Mouse (Mus musculus) liver, embryonic 11.5 days (tissue): ENCODE results near the gene Efcab5. TPM values are rescaled to one million over a fixed set of nuclear protein-coding genes. Genes with fewer than 3 reads are reported as not detected.
A peak's percentile ranks its signal among the peaks of the same experiment; 100 is the strongest.

Source experiments
- ATAC-seq: fragments of 200-750 bp; cut with Nextera tagmentation; replicated peaks from 2 replicates; pipeline ENCODE4 v1.8.0; 2017; ENCODE audit warnings: moderate number of reproducible peaks, mild to moderate bottlenecking, moderate TSS enrichment, moderate library complexity; ENCODE audit not compliant: low FRiP score
- DNase-seq: peaks from one replicate; pipeline ENCODE4 v3.0.0-alpha.2; 2017; ENCODE audit warnings: low spot score
- H3K27ac ChIP-seq: fragments of 300-500 bp; sonication (generic); 2 replicates; pipeline ENCODE4 v1.5.1; 2014; ENCODE audit warnings: mild to moderate bottlenecking, low read depth, low read length, control low read depth
- H3K27me3 ChIP-seq: fragments of 300-500 bp; sonication (generic); replicated peaks from 2 replicates; pipeline ENCODE4 v1.6.1; 2014; ENCODE audit warnings: low read length, mixed read lengths; ENCODE audit not compliant: control insufficient read depth, insufficient read depth
- H3K36me3 ChIP-seq: fragments of 300-500 bp; sonication (generic); 2 replicates; pipeline ENCODE4 v1.6.1; 2014; ENCODE audit warnings: mild to moderate bottlenecking, low read length, moderate library complexity, mixed read lengths; ENCODE audit not compliant: control insufficient read depth, insufficient read depth
- H3K4me1 ChIP-seq: fragments of 300-500 bp; sonication (generic); replicated peaks from 2 replicates; pipeline ENCODE4 v1.6.1; 2014; ENCODE audit warnings: low read length, mixed read lengths; ENCODE audit not compliant: control insufficient read depth, insufficient read depth
- H3K4me2 ChIP-seq: fragments of 300-500 bp; sonication (generic); 2 replicates; pipeline ENCODE4 v1.6.1; 2014; ENCODE audit warnings: mild to moderate bottlenecking, control low read depth, moderate library complexity
- H3K4me3 ChIP-seq: fragments of 300-500 bp; sonication (generic); 2 replicates; pipeline ENCODE4 v1.5.1; 2014; ENCODE audit warnings: low read depth, low read length, control low read depth
- H3K9ac ChIP-seq: fragments of 300-500 bp; sonication (generic); 2 replicates; pipeline ENCODE4 v1.6.1; 2014; ENCODE audit warnings: low read depth, low read length, control low read depth
- H3K9me3 ChIP-seq: fragments of 300-500 bp; sonication (generic); 2 replicates; pipeline ENCODE4 v1.6.1; 2016; ENCODE audit warnings: low read length, inconsistent platforms, mixed read lengths; ENCODE audit not compliant: control insufficient read depth
- WGBS: fragments of 180-500 bp; shearing (Covaris S2); extraction: QIAGEN DNeasy Blood & Tissue Kit; methylation state at CpG from one replicate; pipeline ENCODE4 v1.1.7; 2014; 5-methylcytosine and 5-hydroxymethylcytosine counted together
- polyA plus RNA-seq: library from polyadenylated mRNA; unstranded; fragments of >200 nt; fragmentation: Nextera tagmentation; extraction: Ambion mirVana; gene quantifications from 2 replicates; pipeline ENCODE4 v1.2.1, GENCODE M21; 2014

Efcab5 gene
- polyA plus RNA-seq: 0.41 and 0.73 TPM in 2 replicates

DNA sequence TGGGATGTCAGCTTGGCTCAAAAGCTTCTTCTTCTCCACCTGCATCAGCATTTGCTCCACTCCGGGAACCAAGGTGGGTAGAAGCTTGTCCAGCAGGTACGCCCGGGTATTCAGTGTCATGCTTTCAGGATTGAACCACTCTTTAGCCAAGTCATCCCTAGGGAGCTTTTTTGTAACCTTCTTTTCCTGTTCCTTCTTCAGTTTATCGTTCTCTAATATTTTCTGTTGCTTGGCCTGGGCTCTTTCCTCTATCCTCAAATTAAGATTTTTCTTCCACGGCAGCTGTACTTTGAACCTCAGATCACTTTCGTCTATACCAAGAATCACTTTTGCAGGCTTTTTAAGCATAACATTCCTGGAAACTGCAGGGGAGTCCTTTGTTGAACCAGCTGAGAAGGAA lies at the start of gene Efcab5:
Efcab5 (minus strand) TSS at position 101 of the 400 bp plus-strand sequence.
- WGBS: 87% methylated on average over 6 of the region's 6 CpGs
- DNase-seq: no peak
- H3K4me3 ChIP-seq: no peak within 1 kb of the TSS
- no peaks in the 10 kb centered on the region for H3K9me3 ChIP-seq
- no peak within 1 kb of the TSS for H3K27ac ChIP-seq
- no peaks in the 10 kb centered on the region for H3K27me3 ChIP-seq
- no peak within 1 kb of the TSS for H3K4me2 ChIP-seq
- no peak within 1 kb of the TSS for H3K9ac ChIP-seq
- H3K4me1 ChIP-seq: no peaks in the 10 kb centered on the region
- ATAC-seq: no peak
- H3K36me3 ChIP-seq: no peaks in the 10 kb centered on the region

DNA sequence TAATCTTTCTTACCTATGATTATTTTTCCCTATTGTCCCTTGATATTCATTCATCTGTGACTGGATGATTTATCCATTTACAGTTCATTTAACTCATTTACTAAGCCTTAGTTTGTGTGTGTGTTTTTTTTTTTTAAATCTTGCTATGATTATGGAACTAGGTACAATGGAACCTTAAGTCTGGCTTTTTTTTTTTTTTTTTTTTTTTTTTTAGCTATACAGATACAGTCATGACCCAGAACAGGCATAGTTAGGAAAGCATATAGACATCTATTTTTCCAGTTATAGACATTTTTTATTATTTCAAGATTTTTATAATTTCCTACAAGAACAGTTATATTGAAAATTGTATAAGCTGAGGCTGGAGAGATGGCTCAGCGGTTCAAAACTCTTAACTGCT lies 46.5 kb upstream of the Efcab5 start:
- H3K27ac ChIP-seq: no peak overlapping the region
- H3K36me3 ChIP-seq: no peaks in the 10 kb centered on the region
- ATAC-seq (no peak), DNase-seq (no peak)
- H3K9ac ChIP-seq: no peak overlapping the region
- no peaks in the 10 kb centered on the region for H3K27me3 ChIP-seq
- WGBS: 96% methylated on average over 1 of the region's 1 CpGs
- no peak overlapping the region for H3K4me2 ChIP-seq
- no peaks in the 10 kb centered on the region for H3K9me3 ChIP-seq
- no peaks in the 10 kb centered on the region for H3K4me1 ChIP-seq
- H3K4me3 ChIP-seq: no peak overlapping the region

DNA sequence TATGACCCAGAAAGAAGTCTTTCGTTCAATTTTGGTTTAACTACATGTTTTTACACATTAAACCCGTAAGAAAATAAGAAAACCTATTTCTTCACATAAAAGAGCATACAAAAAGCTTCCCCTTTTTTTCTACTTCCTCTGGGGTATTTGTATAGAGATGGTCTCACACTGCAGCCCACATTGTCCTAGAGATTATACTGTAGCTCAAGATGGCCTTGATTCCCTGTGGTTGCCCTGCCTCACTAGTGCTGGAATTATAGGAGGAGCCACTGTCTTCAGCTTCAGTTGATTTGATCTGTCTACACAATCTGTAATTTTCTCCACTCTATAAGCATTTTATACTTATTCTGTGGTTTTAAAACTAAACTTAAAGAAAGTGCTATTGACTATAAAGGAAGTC lies 42.7 kb upstream of the Efcab5 start:
- no peak overlapping the region for H3K4me3 ChIP-seq
- no peak overlapping the region for H3K4me2 ChIP-seq
- H3K9me3 ChIP-seq: no peaks in the 10 kb centered on the region
- H3K36me3 ChIP-seq: no peaks in the 10 kb centered on the region
- WGBS: 86% methylated on average over 2 of the region's 2 CpGs
- no peak overlapping the region for H3K9ac ChIP-seq
- DNase-seq (no peak), ATAC-seq (no peak)
- H3K27me3 ChIP-seq: no peaks in the 10 kb centered on the region
- H3K4me1 ChIP-seq: no peaks in the 10 kb centered on the region
- H3K27ac ChIP-seq: no peak overlapping the region

DNA sequence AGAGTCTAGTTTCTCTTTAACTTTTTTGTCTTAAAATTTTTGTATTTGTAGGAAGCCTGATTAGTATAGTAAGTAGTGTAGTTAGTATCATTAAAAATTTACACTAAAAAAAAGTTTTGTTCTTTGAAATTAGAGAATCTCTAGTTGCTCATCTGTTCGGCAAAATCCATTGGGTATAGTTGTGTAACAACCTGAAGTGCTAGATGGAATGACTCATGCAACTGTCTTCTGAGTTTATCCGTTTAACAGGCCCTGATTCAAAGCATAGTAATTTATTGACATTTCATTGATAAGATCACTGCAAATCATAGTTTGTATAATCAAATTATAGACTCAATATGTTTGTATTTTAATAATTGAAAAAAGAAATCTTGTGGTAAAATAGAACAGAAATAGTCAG lies 42.0 kb upstream of the Efcab5 start:
- no peak for ATAC-seq
- Histone ChIP-seq H3K9me3 (no peaks in the 10 kb centered on the region), H3K4me2 (no peak overlapping the region), H3K4me3 (no peak overlapping the region), H3K27me3 (no peaks in the 10 kb centered on the region), H3K9ac (no peak overlapping the region), H3K27ac (no peak overlapping the region), H3K4me1 (no peaks in the 10 kb centered on the region), H3K36me3 (no peaks in the 10 kb centered on the region)
- no peak for DNase-seq
- 64% methylated on average over 2 of the region's 2 CpGs for WGBS

DNA sequence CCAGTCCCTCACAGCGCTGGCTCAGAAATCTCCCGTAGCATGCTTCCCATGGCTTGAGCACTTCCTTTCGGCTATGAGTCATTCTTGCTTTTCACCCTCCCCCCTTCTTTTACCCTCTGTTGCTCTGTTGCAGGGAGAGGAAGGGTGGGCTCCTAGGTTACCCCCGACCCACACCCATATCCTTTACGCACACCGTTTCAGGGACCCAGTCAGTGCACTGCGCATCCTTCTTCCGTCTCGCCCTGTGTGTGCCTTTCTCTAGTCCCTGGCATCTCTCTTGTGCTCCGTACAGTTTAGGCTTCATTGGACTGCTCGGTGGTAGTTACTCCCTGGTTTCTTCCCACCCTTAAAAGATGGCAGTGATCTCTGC lies 28.0 kb upstream of the Efcab5 start:
- H3K27me3 ChIP-seq: no peaks in the 10 kb centered on the region
- H3K36me3 ChIP-seq: no peaks in the 10 kb centered on the region
- peak overlapping the region; percentile 94 for H3K9ac ChIP-seq
- DNase-seq (no peak), ATAC-seq (peak; percentile 35)
- peaks cover 8% of the 10 kb centered on the region for H3K4me1 ChIP-seq
- H3K4me2 ChIP-seq: peak overlapping the region; percentile 77
- under 1% methylated on average over 11 of the region's 11 CpGs for WGBS
- no peaks in the 10 kb centered on the region for H3K9me3 ChIP-seq
- peak overlapping the region; percentile 90 for H3K27ac ChIP-seq
- H3K4me3 ChIP-seq: peak overlapping the region; percentile 93

DNA sequence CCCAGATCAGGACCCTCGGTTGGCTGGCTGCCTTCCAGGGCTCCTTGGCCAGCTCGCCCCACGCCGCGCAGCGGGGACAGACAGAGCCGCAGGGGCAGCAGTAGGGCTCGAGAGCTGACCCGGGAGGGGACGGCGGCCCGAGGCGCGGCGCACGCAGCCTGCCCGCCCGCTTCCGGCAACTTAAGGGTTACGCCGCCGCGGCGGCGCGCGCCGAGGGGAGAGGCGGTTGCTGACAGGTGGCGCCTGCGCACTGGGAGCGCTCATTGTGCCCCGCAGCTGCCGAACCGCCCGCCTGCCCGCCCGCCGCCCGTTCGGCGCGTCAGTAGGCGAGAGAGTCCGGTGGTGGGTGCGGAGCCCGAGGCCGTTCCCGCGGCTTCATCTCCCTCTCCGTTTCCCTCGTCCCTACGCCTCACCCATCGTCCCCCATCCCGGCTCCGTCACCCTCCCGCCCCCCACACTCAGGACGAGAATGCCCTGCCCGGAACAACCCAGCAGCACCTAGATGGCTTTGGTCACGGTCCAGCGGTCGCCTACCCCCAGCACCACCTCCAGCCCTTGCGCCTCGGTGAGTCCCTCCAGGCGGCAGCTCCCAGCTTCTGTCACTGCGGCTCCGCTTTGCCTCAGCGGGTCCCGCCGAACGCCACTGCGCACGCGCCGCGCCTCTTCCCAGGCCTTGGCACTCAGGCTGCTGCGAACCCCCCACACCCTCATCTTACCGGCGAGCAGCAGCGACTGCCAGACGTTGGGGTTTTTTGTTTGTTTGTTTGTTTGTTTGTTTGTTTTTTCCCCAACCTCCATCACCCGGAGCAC lies 27.4 kb upstream of the Efcab5 start, which contains the start of gene Ssh2:
Ssh2 (plus strand) TSS at position 337 of the 810 bp plus-strand sequence.
- DNase-seq: peak; percentile 86
- H3K9ac ChIP-seq: peak within 1 kb of the TSS; percentile 94
- H3K4me2 ChIP-seq: peak within 1 kb of the TSS; percentile 77
- no peaks in the 10 kb centered on the region for H3K36me3 ChIP-seq
- ATAC-seq: peak; percentile 88
- H3K4me3 ChIP-seq: peak within 1 kb of the TSS; percentile 93
- H3K4me1 ChIP-seq: peaks cover 8% of the 10 kb centered on the region
- no peaks in the 10 kb centered on the region for H3K27me3 ChIP-seq
- peak within 1 kb of the TSS; percentile 90 for H3K27ac ChIP-seq
- H3K9me3 ChIP-seq: no peaks in the 10 kb centered on the region
- 0% methylated on average over 81 of the region's 82 CpGs for WGBS

DNA sequence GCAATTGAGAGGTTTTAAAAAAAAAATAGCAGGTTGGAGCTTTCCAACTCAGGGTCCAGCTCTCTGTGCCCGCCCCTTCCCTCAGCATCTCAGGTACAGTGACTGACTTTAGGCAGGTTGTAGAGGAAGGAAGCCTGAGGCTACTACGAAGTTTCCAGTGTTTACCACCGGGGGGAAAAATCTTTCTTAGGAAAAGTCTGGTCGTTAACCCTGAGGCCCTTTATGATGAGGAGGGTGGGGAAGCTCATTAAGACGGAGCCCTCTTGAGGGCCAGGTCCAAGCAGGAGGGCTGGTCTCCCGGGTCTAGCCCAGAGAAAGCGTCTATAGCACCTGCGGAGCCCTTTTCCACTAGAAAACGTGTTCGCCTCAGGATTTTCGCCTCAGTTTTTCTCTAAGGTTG lies 26.7 kb upstream of the Efcab5 start:
- no peaks in the 10 kb centered on the region for H3K36me3 ChIP-seq
- H3K27me3 ChIP-seq: no peaks in the 10 kb centered on the region
- H3K4me3 ChIP-seq: peak overlapping the region; percentile 93
- WGBS: 3% methylated on average over 11 of the region's 11 CpGs
- DNase-seq (no peak), ATAC-seq (peak; percentile 41; the same call in 1 of the 2 replicates)
- H3K27ac ChIP-seq: peak overlapping the region; percentile 90; the same call in 1 of the 2 replicates
- H3K4me1 ChIP-seq: peaks cover 8% of the 10 kb centered on the region
- H3K9ac ChIP-seq: peak overlapping the region; percentile 94
- H3K4me2 ChIP-seq: peak overlapping the region; percentile 77
- H3K9me3 ChIP-seq: no peaks in the 10 kb centered on the region

DNA sequence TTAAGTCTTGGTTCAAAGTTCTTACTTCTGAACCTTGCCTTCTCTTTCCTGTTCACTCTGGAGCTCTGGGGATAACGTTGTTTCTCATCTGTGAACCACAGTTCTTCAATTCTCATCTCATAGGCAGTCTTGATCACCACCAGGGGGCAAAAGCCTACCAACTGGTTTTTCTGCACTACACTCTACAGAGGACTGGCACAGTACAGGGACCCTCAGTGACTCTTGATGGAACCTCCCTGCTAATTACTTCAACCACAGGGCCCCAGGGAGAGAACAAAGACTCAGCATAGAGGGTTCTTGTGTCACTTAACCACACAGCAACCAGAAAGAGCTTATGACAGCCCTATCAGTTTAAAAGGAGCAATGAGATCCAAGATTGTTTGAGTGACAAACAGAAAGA lies 26.0 kb upstream of the Efcab5 start:
- Histone ChIP-seq H3K4me1 (peaks cover 8% of the 10 kb centered on the region), H3K9ac (no peak overlapping the region), H3K4me3 (no peak overlapping the region), H3K36me3 (no peaks in the 10 kb centered on the region), H3K4me2 (peak overlapping the region; percentile 4; the same call in 1 of the 2 replicates), H3K9me3 (no peaks in the 10 kb centered on the region), H3K27ac (no peak overlapping the region), H3K27me3 (no peaks in the 10 kb centered on the region)
- WGBS: 8% methylated on average over 1 of the region's 1 CpGs
- ATAC-seq: peak; percentile 66
- peak; percentile 41 for DNase-seq

DNA sequence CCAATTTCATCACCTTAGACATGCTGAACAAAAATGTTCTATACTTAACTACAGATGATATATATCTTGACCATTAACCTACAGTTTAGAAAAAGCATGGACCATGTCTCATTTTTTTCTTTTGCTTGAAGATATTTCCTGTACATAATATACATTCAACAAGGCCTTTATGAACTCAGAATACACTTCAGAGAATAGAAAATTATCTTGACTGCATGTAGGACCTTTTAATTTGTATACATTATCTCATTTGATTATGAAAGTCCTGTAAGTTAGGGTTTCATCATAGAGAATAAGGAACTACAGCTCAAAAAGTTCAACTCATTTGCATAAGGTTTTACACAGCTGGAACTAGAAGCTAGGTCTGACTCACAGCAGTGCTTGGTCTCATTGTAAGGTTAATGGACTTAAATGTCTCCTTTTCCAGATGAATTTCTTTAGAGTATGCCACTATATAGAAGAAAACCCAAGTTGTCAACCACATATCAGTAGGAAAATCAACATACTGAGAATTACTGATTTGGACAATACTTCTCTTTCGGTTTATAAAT lies 25.4 kb upstream of the Efcab5 start:
- H3K27me3 ChIP-seq: no peaks in the 10 kb centered on the region
- no peak overlapping the region for H3K4me3 ChIP-seq
- WGBS: 91% methylated on average over 1 of the region's 1 CpGs
- H3K9me3 ChIP-seq: no peaks in the 10 kb centered on the region
- no peak for DNase-seq
- H3K4me1 ChIP-seq: peaks cover 8% of the 10 kb centered on the region
- H3K36me3 ChIP-seq: no peaks in the 10 kb centered on the region
- no peak for ATAC-seq
- no peak overlapping the region for H3K4me2 ChIP-seq
- no peak overlapping the region for H3K27ac ChIP-seq
- H3K9ac ChIP-seq: no peak overlapping the region
